Mouse (Mus musculus) ES-Bruce4 (cell line): Measurements from ENCODE around the gene Olfr972. TPM values are rescaled to one million over a fixed set of nuclear protein-coding genes. Genes with fewer than 3 reads are reported as not detected.
"Not testable (repeated sequence)": the region's sequence is repeated elsewhere in the genome, so short reads cannot be mapped to it uniquely, and the experiment has no call there.

Experiments used
- H3K27ac ChIP-seq: 2 replicates; pipeline ENCODE4 v1.5.1; 2012; ENCODE audit warnings: low read length, inconsistent platforms; ENCODE audit not compliant: insufficient read depth
- H3K27me3 ChIP-seq: 2 replicates; pipeline ENCODE4 v1.6.1; 2012; ENCODE audit warnings: mild to moderate bottlenecking, low read length, inconsistent platforms; ENCODE audit not compliant: control insufficient read depth, poor library complexity, insufficient read depth, severe bottlenecking
- H3K36me3 ChIP-seq: 2 replicates; pipeline ENCODE4 v1.6.1; 2012; ENCODE audit warnings: inconsistent platforms, mild to moderate bottlenecking, low read length, moderate library complexity; ENCODE audit not compliant: control insufficient read depth, poor library complexity, insufficient read depth, severe bottlenecking
- H3K4me1 ChIP-seq: one replicate; pipeline ENCODE4 v1.8.1; 2011; ENCODE audit warnings: low read length; ENCODE audit not compliant: control insufficient read depth, insufficient read depth
- H3K4me3 ChIP-seq: 2 replicates; pipeline ENCODE4 v1.5.1; 2011; ENCODE audit warnings: low read depth, mild to moderate bottlenecking, low read length
- H3K9ac ChIP-seq: 2 replicates; pipeline ENCODE4 v1.6.1; 2012; ENCODE audit warnings: low read depth, mild to moderate bottlenecking, inconsistent platforms; ENCODE audit not compliant: poor library complexity, severe bottlenecking
- H3K9me3 ChIP-seq: replicated peaks from 2 replicates; pipeline ENCODE4 v1.6.1; 2012; ENCODE audit warnings: mild to moderate bottlenecking, low read length, inconsistent platforms; ENCODE audit not compliant: control insufficient read depth, poor library complexity, insufficient read depth, severe bottlenecking
- CTCF ChIP-seq: IDR thresholded peaks from one replicate; pipeline ENCODE4 v1.8.1; 2011; ENCODE audit warnings: low read depth, low read length
- EP300 ChIP-seq: IDR thresholded peaks from 2 replicates; pipeline ENCODE4 v1.6.1; 2011; ENCODE audit warnings: low read depth, low read length; ENCODE audit not compliant: insufficient read depth
- POLR2A ChIP-seq: IDR thresholded peaks from one replicate; pipeline ENCODE4 v1.8.1; 2011; ENCODE audit warnings: low read length; ENCODE audit not compliant: insufficient read depth
- polyA plus RNA-seq: library from polyadenylated mRNA; stranded (reverse); fragments of >200 nt; gene quantifications from 2 replicates; pipeline ENCODE4 v1.2.4, GENCODE M21; 2011; ENCODE audit warnings: low read depth; ENCODE audit not compliant: missing spikeins, insufficient read depth, insufficient read length

Olfr972 gene
- polyA plus RNA-seq, result not detected in 2 replicates

GRCm38 (mm10) chr9:39866122-39866521, at the start of gene Olfr972:
TSS of gene Olfr972 (plus strand) at chr9:39866422.
- Histone ChIP-seq H3K4me1 (no peaks in the 10 kb centered on the region), H3K9me3 (no peaks in the 10 kb centered on the region), H3K36me3 (no peaks in the 10 kb centered on the region), H3K4me3 (no peak within 1 kb of the TSS), H3K27ac (no peak within 1 kb of the TSS), H3K27me3 (no peaks in the 10 kb centered on the region), H3K9ac (no peak within 1 kb of the TSS)
- no peak for TF ChIP-seq EP300
- TF ChIP-seq POLR2A, result no peak
- no peak for TF ChIP-seq CTCF

- H3K27ac ChIP-seq, H3K4me3 ChIP-seq, H3K9ac ChIP-seq, H3K4me1 ChIP-seq, H3K27me3 ChIP-seq, H3K9me3 ChIP-seq, H3K36me3 ChIP-seq: not testable (repeated sequence)
Measured at GRCm38 (mm10) chr9:39836576-39836975, 29.6 kb upstream of the Olfr972 start, which contains the start of gene Olfr971. TSS of gene Olfr971 (plus strand) at chr9:39836876.

- not testable (repeated sequence) for H3K4me3 ChIP-seq
Measured at GRCm38 (mm10) chr9:39871986-39872385, 5.8 kb downstream of the Olfr972 start.

GRCm38 (mm10) chr9:39877541-39878396, 11.5 kb downstream of the Olfr972 start:
- H3K36me3 ChIP-seq, H3K9ac ChIP-seq, H3K27ac ChIP-seq, H3K4me1 ChIP-seq, H3K27me3 ChIP-seq, H3K9me3 ChIP-seq, H3K4me3 ChIP-seq: not testable (repeated sequence)

More at GRCm38 (mm10) chr9:39871986-39872385, 5.8 kb downstream of the Olfr972 start:
- H3K9me3 ChIP-seq, H3K9ac ChIP-seq, H3K27me3 ChIP-seq, H3K27ac ChIP-seq, H3K4me1 ChIP-seq, H3K36me3 ChIP-seq: not testable (repeated sequence)

- no peaks in the 10 kb centered on the region for H3K36me3 ChIP-seq
- no peak overlapping the region for H3K27ac ChIP-seq
- no peaks in the 10 kb centered on the region for H3K27me3 ChIP-seq
- H3K9ac ChIP-seq, result no peak overlapping the region
- H3K9me3 ChIP-seq, result no peaks in the 10 kb centered on the region
- no peak overlapping the region for H3K4me3 ChIP-seq
- TF ChIP-seq POLR2A (no peak), CTCF (no peak), EP300 (no peak)
- no peaks in the 10 kb centered on the region for H3K4me1 ChIP-seq
Measured at GRCm38 (mm10) chr9:39905106-39905505, 38.9 kb downstream of the Olfr972 start.

GRCm38 (mm10) chr9:39907036-39907435, 40.8 kb downstream of the Olfr972 start, which contains the start of gene Olfr229:
TSS of gene Olfr229 (plus strand) at chr9:39907336.
- no peaks in the 10 kb centered on the region for H3K4me1 ChIP-seq
- no peak within 1 kb of the TSS for H3K9ac ChIP-seq
- H3K9me3 ChIP-seq, result no peaks in the 10 kb centered on the region
- H3K27me3 ChIP-seq, result no peaks in the 10 kb centered on the region
- no peak within 1 kb of the TSS for H3K27ac ChIP-seq
- no peak within 1 kb of the TSS for H3K4me3 ChIP-seq
- H3K36me3 ChIP-seq, result no peaks in the 10 kb centered on the region
- TF ChIP-seq CTCF (no peak), POLR2A (no peak), EP300 (no peak)
